Mouse (Mus musculus): ENCODE results near the gene Echs1. TPM values are rescaled to one million over a fixed set of nuclear protein-coding genes. Genes with fewer than 3 reads are reported as not detected.

Gene Echs1
- polyA plus RNA-seq, 1 experiment from 2014 or later: 136 TPM

DNA sequence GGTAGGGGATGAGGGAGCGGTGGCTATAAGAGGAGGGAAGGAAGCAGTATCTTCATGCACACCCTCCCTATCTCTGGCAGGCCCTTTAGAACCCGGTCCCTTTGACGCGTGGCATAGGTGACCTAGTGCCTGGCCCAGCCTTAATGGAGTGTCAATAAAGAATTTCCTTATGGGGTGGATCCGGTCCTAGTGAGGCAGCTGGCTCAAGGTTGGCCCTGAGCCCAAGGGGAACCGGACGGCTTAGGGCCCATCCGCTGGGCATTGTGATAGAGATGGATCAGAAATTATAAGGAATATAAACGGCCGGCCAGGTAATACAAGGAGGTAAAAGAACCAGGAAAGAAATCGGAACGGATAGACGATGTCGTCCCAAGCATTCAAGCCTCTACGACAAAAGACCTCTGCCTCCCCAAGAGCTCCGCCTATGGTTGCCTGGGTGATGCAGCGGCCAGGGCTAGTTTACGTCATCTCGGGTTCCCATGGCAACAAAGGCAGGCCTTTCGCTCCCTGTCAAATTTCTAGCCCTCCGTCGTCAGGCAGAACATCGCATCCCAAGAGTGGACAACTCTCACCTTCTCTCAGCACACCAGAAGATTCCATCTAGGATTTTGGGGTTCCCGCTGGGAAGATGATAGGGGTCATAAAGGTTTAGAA, 35.6 kb downstream of the Echs1 start:
- H3K36me3 ChIP-seq (replicated peaks): no peaks in the 10 kb centered on the region
- H3K4me3 ChIP-seq (replicated peaks): peak overlapping the region; percentile 40
- H3K4me2 ChIP-seq: peak overlapping the region; percentile 57
- peak; percentile 84 for ATAC-seq (ENCODE audit: low FRiP score)
- peaks cover 33% of the 10 kb centered on the region for H3K4me1 ChIP-seq
- no peaks in the 10 kb centered on the region for H3K9me3 ChIP-seq
- H3K27me3 ChIP-seq: peaks cover 57% of the 10 kb centered on the region
- WGBS: 2% methylated on average over 24 of the region's 24 CpGs
- peak overlapping the region; percentile 85 for H3K27ac ChIP-seq
- H3K9ac ChIP-seq: peak overlapping the region; percentile 52

DNA sequence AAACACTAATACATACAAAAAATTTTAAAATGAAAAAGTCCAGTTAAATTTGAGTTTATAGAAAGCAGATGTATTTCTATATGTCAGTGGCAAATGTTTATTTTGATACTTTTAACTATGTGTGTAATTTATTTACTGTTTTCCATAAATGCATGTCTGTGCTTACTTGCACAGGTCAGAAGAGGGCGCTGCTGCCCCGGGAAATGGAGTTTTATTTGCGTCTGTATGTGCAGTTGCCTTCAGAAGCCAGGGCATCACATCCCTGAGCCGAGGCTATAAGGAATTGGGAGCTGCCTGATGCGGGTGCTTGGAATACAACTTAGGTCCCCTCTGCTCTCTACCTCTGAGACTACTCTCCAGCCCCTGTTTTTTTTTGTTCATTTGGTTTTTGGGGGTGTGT, 37.6 kb downstream of the Echs1 start:
- ATAC-seq (ENCODE audit: low FRiP score): no peak
- Histone ChIP-seq H3K27ac (no peak overlapping the region), H3K36me3 (replicated peaks) (no peaks in the 10 kb centered on the region), H3K9me3 (no peaks in the 10 kb centered on the region), H3K9ac (no peak overlapping the region), H3K4me2 (no peak overlapping the region), H3K4me1 (peaks cover 33% of the 10 kb centered on the region), H3K27me3 (peaks cover 52% of the 10 kb centered on the region), H3K4me3 (replicated peaks) (no peak overlapping the region)
- 4% methylated on average over 5 of the region's 5 CpGs for WGBS

GRCm38 (mm10) chr7:140077698-140078097, 38.6 kb downstream of the Echs1 start:
- H3K36me3 ChIP-seq (replicated peaks): no peaks in the 10 kb centered on the region
- H3K4me2 ChIP-seq: no peak overlapping the region
- 84% methylated on average over 6 of the region's 6 CpGs for WGBS
- no peak overlapping the region for H3K4me3 ChIP-seq (replicated peaks)
- H3K27me3 ChIP-seq: peaks cover 57% of the 10 kb centered on the region
- no peak overlapping the region for H3K27ac ChIP-seq
- H3K9ac ChIP-seq: no peak overlapping the region
- no peaks in the 10 kb centered on the region for H3K9me3 ChIP-seq
- ATAC-seq (ENCODE audit: low FRiP score): no peak
- H3K4me1 ChIP-seq: peaks cover 33% of the 10 kb centered on the region

- peak overlapping the region; percentile 24 for H3K4me3 ChIP-seq (replicated peaks)
- peak overlapping the region; percentile 38 for H3K4me2 ChIP-seq
- H3K9me3 ChIP-seq: no peaks in the 10 kb centered on the region
- no peaks in the 10 kb centered on the region for H3K36me3 ChIP-seq (replicated peaks)
- peaks cover 6% of the 10 kb centered on the region; the same call in 1 of the 2 replicates for H3K4me1 ChIP-seq
- no peak for ATAC-seq (ENCODE audit: low FRiP score)
- H3K9ac ChIP-seq: peak overlapping the region; percentile 29; the same call in 1 of the 2 replicates
- H3K27me3 ChIP-seq: peaks cover 79% of the 10 kb centered on the region
- no peak overlapping the region for H3K27ac ChIP-seq
- 25% methylated on average over 39 of the region's 39 CpGs for WGBS
Observed at GRCm38 (mm10) chr7:140070042-140070711, 46.1 kb downstream of the Echs1 start.

DNA sequence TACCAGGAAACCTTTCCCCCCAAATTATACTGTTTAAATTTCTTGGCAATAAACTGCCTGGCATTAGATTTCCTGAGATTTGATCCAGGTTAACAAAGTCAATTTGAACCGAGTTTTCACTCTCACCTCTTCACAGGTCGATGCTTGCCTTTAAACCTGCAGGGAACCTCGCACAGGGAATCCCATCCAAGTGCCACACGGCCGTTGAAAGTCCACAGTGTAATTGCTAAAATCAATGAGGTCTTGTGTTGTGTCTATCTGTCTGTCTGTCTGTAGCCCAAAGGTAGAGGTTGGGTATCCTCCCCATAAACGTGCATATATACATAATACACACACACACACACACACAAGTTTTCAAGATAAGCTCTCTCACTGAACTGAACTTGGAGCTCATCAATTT, 48.9 kb downstream of the Echs1 start:
- Histone ChIP-seq H3K4me2 (no peak overlapping the region), H3K9me3 (no peaks in the 10 kb centered on the region), H3K9ac (no peak overlapping the region), H3K36me3 (replicated peaks) (no peaks in the 10 kb centered on the region), H3K27me3 (peaks cover 89% of the 10 kb centered on the region), H3K27ac (no peak overlapping the region), H3K4me3 (replicated peaks) (no peak overlapping the region), H3K4me1 (peaks cover 9% of the 10 kb centered on the region)
- 68% methylated on average over 6 of the region's 6 CpGs for whole genome bisulfite sequencing
- ATAC-seq (ENCODE audit: low FRiP score): no peak

DNA sequence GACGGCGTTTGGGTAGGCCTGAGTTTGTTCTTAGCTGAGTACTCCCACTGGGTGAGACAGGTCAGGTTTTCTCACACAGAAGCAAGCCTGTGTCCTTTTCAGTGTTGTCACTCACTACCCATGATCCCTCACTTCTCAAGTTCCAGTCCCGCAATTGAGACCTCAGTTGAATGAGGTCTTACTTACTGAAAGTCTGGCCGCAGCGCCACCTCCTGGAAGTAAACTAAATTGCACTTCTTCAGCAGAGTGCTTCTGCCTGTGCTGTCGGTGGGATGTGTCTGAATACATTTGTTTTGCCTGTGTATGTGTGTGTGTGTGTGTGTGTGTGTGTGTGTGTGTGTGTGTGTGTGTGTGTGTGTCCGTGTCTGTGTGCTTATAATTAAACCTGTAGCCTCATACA, 53.2 kb downstream of the Echs1 start:
- H3K27me3 ChIP-seq: peaks cover 89% of the 10 kb centered on the region
- ATAC-seq (ENCODE audit: low FRiP score): no peak
- no peaks in the 10 kb centered on the region for H3K9me3 ChIP-seq
- H3K4me1 ChIP-seq: peaks cover 46% of the 10 kb centered on the region
- no peak overlapping the region for H3K27ac ChIP-seq
- no peaks in the 10 kb centered on the region for H3K36me3 ChIP-seq (replicated peaks)
- H3K4me2 ChIP-seq: no peak overlapping the region
- no peak overlapping the region for H3K9ac ChIP-seq
- H3K4me3 ChIP-seq (replicated peaks): no peak overlapping the region
- WGBS: 17% methylated on average over 7 of the region's 7 CpGs

DNA sequence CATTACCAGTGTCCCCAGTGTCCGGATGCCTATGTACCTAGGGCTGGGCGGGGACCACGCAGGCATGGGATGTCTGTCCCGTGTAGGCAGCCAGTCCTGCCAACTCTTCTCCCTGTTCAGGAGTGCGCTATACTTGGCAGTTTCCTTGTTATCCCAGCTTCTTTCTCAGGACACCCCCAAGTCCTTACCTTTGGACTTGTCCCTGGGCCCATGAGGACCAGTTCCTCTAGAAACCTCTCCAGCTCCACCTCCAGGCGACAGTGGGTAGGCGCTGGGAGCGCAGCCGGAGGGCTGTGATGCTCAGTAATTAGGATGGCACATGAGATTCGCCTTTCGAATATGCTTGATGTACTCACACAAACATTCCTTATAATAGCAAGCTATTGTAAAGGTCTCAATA, 54.0 kb downstream of the Echs1 start:
- Histone ChIP-seq H3K27me3 (peaks cover 85% of the 10 kb centered on the region), H3K9me3 (no peaks in the 10 kb centered on the region), H3K4me2 (peak overlapping the region; percentile 65; the same call in 1 of the 2 replicates), H3K36me3 (replicated peaks) (no peaks in the 10 kb centered on the region), H3K27ac (peak overlapping the region; percentile 85; the same call in 1 of the 2 replicates), H3K9ac (no peak overlapping the region), H3K4me1 (peaks cover 53% of the 10 kb centered on the region), H3K4me3 (replicated peaks) (no peak overlapping the region)
- peak; percentile 13; the same call in 1 of the 2 replicates for ATAC-seq (ENCODE audit: low FRiP score)
- 8% methylated on average over 11 of the region's 11 CpGs for WGBS

GRCm38 (mm10) chr7:140061832-140062130, 54.5 kb downstream of the Echs1 start:
- H3K4me3 ChIP-seq (replicated peaks): peak overlapping the region; percentile 34
- ATAC-seq (ENCODE audit: low FRiP score): peak; percentile 3
- no peaks in the 10 kb centered on the region for H3K36me3 ChIP-seq (replicated peaks)
- H3K27ac ChIP-seq: peak overlapping the region; percentile 85
- H3K9me3 ChIP-seq: no peaks in the 10 kb centered on the region
- H3K4me1 ChIP-seq: peaks cover 58% of the 10 kb centered on the region
- 3% methylated on average over 6 of the region's 6 CpGs for WGBS
- H3K27me3 ChIP-seq: peaks cover 86% of the 10 kb centered on the region
- peak overlapping the region; percentile 54; the same call in 1 of the 2 replicates for H3K9ac ChIP-seq
- peak overlapping the region; percentile 65 for H3K4me2 ChIP-seq

DNA sequence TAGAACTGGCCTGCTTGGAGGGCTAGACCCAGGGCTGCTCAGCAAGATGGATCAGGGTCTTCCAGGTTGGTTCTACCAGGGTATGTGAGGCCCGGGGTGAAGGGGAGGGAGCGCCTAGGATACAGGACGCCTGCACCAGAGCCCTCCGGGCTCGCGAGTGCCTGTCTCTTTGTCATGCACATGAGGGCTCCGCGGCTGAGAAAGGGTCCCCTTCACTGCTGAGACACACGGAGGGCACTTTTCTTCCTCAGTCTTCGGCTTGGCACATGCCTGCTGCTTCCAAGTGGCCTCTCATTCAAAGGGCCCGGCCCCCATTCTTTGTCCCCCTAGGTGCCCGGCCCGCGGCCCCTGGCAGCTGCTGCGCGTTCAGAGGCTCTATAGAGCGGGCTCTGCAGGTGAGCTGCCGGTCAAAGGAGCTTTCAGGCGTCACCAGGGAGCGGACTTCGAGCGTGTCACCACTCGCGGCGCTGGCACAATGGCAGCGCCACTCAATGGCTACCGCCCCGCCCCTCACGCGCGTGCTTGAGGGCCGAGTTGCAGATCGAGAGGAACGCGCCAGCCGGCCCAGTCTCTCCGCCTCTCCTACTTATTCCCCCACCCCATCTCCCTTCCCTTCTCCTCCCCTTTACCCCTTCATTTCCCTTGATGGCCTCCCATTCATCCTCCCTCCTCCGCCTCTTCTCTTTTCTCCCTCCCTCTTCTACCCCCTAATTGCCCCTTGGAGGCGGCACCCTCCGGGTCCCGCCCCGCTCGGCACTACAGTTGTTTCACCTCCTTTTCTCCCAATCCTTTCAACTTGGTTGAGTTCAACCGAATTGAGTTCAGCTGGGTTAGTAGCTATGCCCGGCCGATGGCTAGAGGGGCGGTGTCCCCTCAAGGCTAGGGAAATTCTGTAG, 55.1 kb downstream of the Echs1 start:
- H3K4me3 ChIP-seq (replicated peaks): peak overlapping the region; percentile 34
- under 1% methylated on average over 46 of the region's 47 CpGs for WGBS
- peak overlapping the region; percentile 54 for H3K9ac ChIP-seq
- H3K27me3 ChIP-seq: peaks cover 86% of the 10 kb centered on the region
- H3K4me2 ChIP-seq: peak overlapping the region; percentile 65
- no peaks in the 10 kb centered on the region for H3K36me3 ChIP-seq (replicated peaks)
- no peaks in the 10 kb centered on the region for H3K9me3 ChIP-seq
- H3K27ac ChIP-seq: peak overlapping the region; percentile 85
- peak; percentile 66 for ATAC-seq (ENCODE audit: low FRiP score)
- H3K4me1 ChIP-seq: peaks cover 63% of the 10 kb centered on the region

DNA sequence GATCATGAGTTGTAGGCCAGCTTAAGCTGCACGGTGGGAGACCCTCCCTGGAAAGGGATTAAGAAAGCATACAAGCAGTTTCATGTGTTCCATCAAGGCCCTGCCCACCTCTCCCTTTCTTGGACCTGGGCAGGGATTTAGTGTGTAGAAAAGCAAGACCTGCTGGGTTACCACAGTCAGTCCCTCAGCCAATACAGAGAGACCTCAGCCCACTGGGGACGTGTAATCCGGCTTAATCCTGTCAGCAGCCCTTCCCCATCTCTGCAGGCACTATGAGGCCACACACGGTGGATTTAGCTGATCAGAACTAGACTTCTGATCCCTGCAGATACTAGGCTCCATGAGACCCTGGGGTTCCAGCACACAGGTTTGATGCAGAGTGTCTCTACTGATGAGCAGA, 56.7 kb downstream of the Echs1 start:
- ATAC-seq (ENCODE audit: low FRiP score): no peak
- Histone ChIP-seq H3K27ac (0 out of 2 replicates have a peak overlapping the region, but pooled peaks have one; percentile 31), H3K36me3 (replicated peaks) (no peaks in the 10 kb centered on the region), H3K9ac (no peak overlapping the region), H3K4me3 (replicated peaks) (no peak overlapping the region), H3K9me3 (no peaks in the 10 kb centered on the region), H3K4me2 (peak overlapping the region; percentile 65; the same call in 1 of the 2 replicates), H3K4me1 (peaks cover 65% of the 10 kb centered on the region), H3K27me3 (peaks cover 86% of the 10 kb centered on the region)
- WGBS: 7% methylated on average over 4 of the region's 4 CpGs

DNA sequence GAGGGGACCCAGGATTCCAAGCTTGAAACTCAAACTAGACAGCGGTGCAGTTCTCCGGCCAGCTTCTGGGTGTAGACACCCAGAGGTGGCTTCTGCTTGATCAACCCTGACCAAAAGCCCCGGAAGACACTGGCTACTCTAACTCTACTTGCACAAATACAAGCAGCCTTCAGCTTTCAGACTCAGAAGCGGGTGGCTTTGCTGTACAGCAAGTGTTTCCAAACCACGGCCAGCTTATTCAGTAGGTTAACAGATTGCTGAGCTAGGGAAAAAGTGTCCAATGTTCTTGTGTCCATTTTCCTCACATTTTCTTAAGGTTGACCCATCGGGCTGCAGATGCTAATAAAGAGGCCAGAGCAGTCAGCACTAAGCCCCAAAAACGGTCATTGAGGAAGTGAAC, 57.7 kb downstream of the Echs1 start:
- Histone ChIP-seq H3K36me3 (replicated peaks) (no peaks in the 10 kb centered on the region), H3K27ac (peak overlapping the region; percentile 95), H3K4me2 (peak overlapping the region; percentile 77), H3K9ac (peak overlapping the region; percentile 74), H3K4me1 (peaks cover 65% of the 10 kb centered on the region), H3K9me3 (no peaks in the 10 kb centered on the region), H3K27me3 (peaks cover 85% of the 10 kb centered on the region), H3K4me3 (replicated peaks) (peak overlapping the region; percentile 46)
- no peak for ATAC-seq (ENCODE audit: low FRiP score)
- 3% methylated on average over 7 of the region's 7 CpGs for WGBS

Measured in forebrain, embryonic 12.5 days (tissue).